Mouse (Mus musculus): ENCODE results near the gene Gm3002. TPM values are rescaled to one million over a fixed set of nuclear protein-coding genes. Genes with fewer than 3 reads are reported as not detected.

The Gm3002 gene
- polyA plus RNA-seq (2015; fragmentation: Nextera tagmentation; extraction: Ambion mirVana), result not detected in 2 replicates

DNA sequence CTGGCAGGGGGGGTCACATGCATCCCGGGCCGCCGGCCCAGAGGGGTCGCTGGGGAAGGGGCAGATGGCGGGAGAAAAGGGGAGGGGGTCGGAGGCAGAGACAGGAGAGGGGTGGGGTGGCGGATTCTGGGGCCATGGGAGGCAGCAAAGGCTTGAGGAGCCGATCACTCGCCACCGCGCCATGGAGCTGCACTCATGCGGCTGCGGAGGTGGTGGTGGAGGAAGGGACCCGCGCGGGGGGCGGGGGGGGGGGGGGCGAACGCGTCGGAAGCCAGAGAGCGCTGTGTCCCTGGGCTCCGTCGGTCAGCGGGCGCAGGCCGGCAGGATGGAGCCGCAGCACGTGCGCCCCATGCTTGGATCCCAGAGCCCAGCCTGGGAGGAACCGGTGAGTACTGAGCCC is at the start of gene Gm3002:
Gene Gm3002, plus strand, starts transcription at position 301 of the 400 bp plus-strand sequence.

GRCm38 (mm10) chr14:3845945-3846344 is 36.1 kb downstream of the Gm3002 start, which contains the start of gene Gm3033:
Gm3033 (plus strand) TSS chr14:3846245.

GRCm38 (mm10) chr14:3883872-3884271 is 74.0 kb downstream of the Gm3002 start, which contains the start of gene Gm2916:
Gm2916 (plus strand) TSS chr14:3884172.

GRCm38 (mm10) chr14:3931456-3931855 is 121.6 kb downstream of the Gm3002 start, which contains the start of gene Gm3029:
Gm3029 (plus strand) TSS chr14:3931756.

DNA sequence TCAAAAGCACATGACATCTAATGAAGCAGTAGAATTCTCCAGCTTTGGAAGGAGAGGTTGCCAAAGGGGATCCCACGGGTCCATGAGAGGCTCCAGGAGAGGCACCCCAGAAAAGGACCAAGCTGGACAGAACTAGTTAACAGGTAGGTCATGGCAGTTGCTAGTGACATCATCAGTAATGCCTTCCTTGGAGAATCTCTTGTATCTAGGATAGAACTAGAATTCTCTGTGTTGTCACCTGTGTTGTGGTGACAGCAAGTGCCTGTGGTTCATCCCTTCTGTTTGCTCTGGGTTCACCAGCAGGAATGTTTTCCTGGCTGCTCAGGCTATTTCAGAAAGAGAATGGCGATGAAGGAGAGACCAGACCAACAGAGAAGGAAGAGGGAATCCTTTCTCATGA is 153.4 kb downstream of the Gm3002 start, which contains the start of gene Gm3095:
Gene Gm3095, plus strand, starts transcription at position 301 of the 400 bp plus-strand sequence.

DNA sequence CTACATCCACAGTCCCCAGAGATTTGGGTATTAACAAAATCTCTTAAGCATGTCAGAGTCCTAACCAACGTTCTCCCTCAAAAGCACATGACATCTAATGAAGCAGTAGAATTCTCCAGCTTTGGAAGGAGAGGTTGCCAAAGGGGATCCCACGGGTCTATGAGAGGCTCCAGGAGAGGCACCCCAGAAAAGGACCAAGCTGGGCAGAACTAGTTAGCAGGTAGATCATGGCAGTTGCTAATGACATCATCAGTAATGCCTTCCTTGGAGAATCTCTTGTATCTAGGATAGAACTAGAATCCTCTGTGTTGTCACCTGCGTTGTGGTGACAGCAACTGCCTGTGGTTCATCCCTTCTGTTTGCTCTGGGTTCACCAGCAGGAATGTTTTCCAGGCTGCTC is 188.2 kb downstream of the Gm3002 start, which contains the start of gene Gm3099:
Gene Gm3099, plus strand, starts transcription at position 301 of the 400 bp plus-strand sequence.

Other genes starting within 250 kb of the Gm3002 start
- gene Gm3012, start 175.6 kb upstream of the Gm3002 start, polyA plus RNA-seq (2015; fragmentation: Nextera tagmentation; extraction: Ambion mirVana), result not detected in 2 replicates
- gene Gm3020, start 158.0 kb upstream of the Gm3002 start, polyA plus RNA-seq (2015; fragmentation: Nextera tagmentation; extraction: Ambion mirVana), result 0.13 and 0.15 TPM in 2 replicates
- not detected in 2 replicates for gene Gm3043, start 121.3 kb upstream of the Gm3002 start, polyA plus RNA-seq (2015; fragmentation: Nextera tagmentation; extraction: Ambion mirVana)
- 0.16 TPM in 1 of 2 replicates, not detected in the other for gene Gm3033, start 36.2 kb downstream of the Gm3002 start, polyA plus RNA-seq (2015; fragmentation: Nextera tagmentation; extraction: Ambion mirVana)
- 0.07 TPM in 1 of 2 replicates, not detected in the other for gene Gm2916, start 74.1 kb downstream of the Gm3002 start, polyA plus RNA-seq (2015; fragmentation: Nextera tagmentation; extraction: Ambion mirVana)
- gene Gm3029, start 121.7 kb downstream of the Gm3002 start, polyA plus RNA-seq (2015; fragmentation: Nextera tagmentation; extraction: Ambion mirVana), result 0.25 TPM in 1 of 2 replicates, not detected in the other
- not detected in 2 replicates for gene Gm3095, start 153.5 kb downstream of the Gm3002 start, polyA plus RNA-seq (2015; fragmentation: Nextera tagmentation; extraction: Ambion mirVana)
- gene Gm3099, start 188.3 kb downstream of the Gm3002 start, polyA plus RNA-seq (2015; fragmentation: Nextera tagmentation; extraction: Ambion mirVana), result not detected in 2 replicates
- gene Gm5796, start 213.9 kb downstream of the Gm3002 start, polyA plus RNA-seq (2015; fragmentation: Nextera tagmentation; extraction: Ambion mirVana), result not detected in 2 replicates